Mouse (Mus musculus) brown adipose tissue, adult 24 weeks (tissue): ENCODE measurements around the gene Tsga13. TPM values are rescaled to one million over a fixed set of nuclear protein-coding genes. Genes with fewer than 3 reads are reported as not detected.

ENCODE experiments used
- H3K27ac ChIP-seq: fragments of 200-500 bp; replicated peaks from 2 replicates; pipeline ENCODE4 v1.5.1; 2012; ENCODE audit warnings: low read depth, mild to moderate bottlenecking, low read length
- H3K4me1 ChIP-seq: fragments of 200-500 bp; 2 replicates; pipeline ENCODE4 v1.6.1; 2012; ENCODE audit warnings: low read length, mixed read lengths; ENCODE audit not compliant: control insufficient read depth, insufficient read depth, insufficient read length
- H3K4me3 ChIP-seq: fragments of 200-500 bp; 2 replicates; pipeline ENCODE4 v1.5.1; 2012; ENCODE audit warnings: low read depth, mild to moderate bottlenecking, low read length, moderate library complexity; ENCODE audit not compliant: insufficient read depth
- polyA plus RNA-seq: library from polyadenylated mRNA; stranded (reverse); fragments of >200 nt; gene quantifications from 2 replicates; pipeline ENCODE4 v1.2.4, GENCODE M21; 2012; ENCODE audit not compliant: missing spikeins, insufficient read depth, insufficient read length

Tsga13 gene
- polyA plus RNA-seq, 1 experiment, result not detected

GRCm38 (mm10) chr6:30893081-30893480 lies 22.3 kb downstream of the Tsga13 start:
- Histone ChIP-seq H3K4me1 (no peaks in the 10 kb centered on the region), H3K4me3 (no peak overlapping the region), H3K27ac (no peak overlapping the region)

GRCm38 (mm10) chr6:30891761-30892160 lies 23.6 kb downstream of the Tsga13 start:
- no peak overlapping the region for H3K27ac ChIP-seq
- no peak overlapping the region for H3K4me3 ChIP-seq

GRCm38 (mm10) chr6:30884856-30885255 lies 30.5 kb downstream of the Tsga13 start:
- Histone ChIP-seq H3K27ac (no peak overlapping the region), H3K4me1 (no peaks in the 10 kb centered on the region), H3K4me3 (no peak overlapping the region)

More at GRCm38 (mm10) chr6:30891761-30892160, 23.6 kb downstream of the Tsga13 start:
- no peaks in the 10 kb centered on the region for H3K4me1 ChIP-seq

DNA sequence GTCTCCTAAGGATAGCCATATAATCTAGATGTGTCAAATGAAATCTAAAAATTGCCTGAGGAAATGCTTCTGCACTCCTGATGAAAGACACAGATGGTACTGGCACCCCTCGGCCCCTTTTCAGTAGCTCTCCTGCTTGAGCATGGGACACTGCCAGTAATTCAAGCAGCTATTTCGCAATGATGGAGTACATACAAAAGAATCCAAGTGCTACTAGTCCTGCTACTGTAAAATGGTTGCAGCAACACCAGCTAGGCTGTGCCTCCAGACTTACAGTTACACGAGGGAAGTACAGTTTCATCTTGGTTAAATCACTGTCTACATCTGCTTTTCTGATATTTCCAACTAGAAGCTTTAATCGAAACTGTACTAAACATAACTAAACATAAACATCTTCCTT lies 31.9 kb downstream of the Tsga13 start:
- H3K27ac ChIP-seq, result no peak overlapping the region
- H3K4me1 ChIP-seq, result no peaks in the 10 kb centered on the region
- no peak overlapping the region for H3K4me3 ChIP-seq

GRCm38 (mm10) chr6:30876661-30877060 lies 38.7 kb downstream of the Tsga13 start:
- no peak overlapping the region for H3K4me3 ChIP-seq
- no peak overlapping the region for H3K27ac ChIP-seq
- H3K4me1 ChIP-seq, result no peaks in the 10 kb centered on the region

DNA sequence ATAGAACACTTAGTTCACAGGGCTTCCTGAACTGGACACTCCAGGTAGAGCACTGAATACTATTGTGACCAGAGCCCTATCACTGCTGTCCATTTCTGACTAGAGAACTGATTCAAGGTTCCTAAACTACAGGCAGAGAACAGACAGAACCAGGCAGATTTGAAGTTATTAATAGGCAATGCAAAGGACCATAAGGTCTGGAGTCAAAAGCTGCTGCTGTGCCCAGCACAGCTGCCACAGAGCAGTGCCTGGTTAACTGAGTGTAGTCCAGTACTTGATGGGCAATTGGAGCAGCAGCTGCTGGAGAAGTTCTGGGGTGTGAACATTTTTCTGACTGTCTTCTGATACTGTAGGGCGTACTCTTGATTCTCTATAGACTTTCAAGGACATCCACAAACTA lies 48.9 kb downstream of the Tsga13 start:
- H3K4me1 ChIP-seq, result no peaks in the 10 kb centered on the region
- no peak overlapping the region for H3K4me3 ChIP-seq
- H3K27ac ChIP-seq, result no peak overlapping the region

DNA sequence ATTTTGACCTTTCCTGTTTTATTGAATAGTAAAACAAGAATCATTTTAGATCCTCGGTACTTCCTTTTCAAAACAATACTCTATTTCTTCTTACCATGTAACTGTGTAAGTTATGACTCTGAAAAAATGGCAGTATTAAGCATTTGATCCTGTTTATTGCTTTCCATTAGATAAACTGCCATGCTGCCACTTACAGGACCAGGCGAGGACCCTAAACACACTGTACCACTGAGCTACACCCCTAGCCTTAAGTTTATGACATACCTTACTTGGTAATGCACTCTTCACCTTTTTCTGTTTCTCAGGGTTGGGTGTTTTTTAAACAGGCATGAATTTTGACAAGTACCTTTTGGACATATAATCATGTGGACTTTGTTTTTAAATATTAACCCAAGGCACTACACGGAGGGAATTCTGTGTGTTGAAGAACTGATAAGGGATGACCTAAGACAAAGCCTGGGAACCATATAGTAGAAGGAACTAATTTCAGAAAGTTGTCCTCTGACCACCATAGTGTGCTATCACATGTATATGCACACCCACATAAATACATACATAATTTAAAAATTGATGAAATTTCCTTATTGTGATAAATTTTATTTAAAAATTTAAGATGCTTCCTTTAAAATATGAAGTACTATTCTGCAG lies 50.2 kb downstream of the Tsga13 start:
- Histone ChIP-seq H3K4me1 (no peaks in the 10 kb centered on the region), H3K27ac (no peak overlapping the region), H3K4me3 (no peak overlapping the region)

DNA sequence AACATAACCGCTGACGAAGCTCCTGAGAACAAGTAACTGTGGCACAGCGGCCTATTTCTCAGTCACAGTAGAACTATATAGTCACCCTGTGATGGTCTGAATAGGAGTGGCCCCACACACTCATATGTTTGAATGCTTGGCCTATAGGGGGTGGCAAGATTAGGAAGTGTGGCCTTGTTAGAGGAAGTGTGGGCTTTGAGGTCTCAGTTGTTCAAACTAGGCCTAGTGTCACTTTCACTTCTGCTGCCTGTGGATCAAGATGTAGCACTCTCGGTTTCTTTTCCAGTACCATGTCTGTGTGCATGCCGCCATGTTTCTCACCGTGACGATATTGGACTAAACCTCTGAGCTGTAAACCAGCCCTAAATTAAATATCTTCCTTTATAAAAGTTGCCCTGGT lies 59.4 kb downstream of the Tsga13 start:
- H3K4me3 ChIP-seq, result no peak overlapping the region

GRCm38 (mm10) chr6:30855205-30855604 lies 60.2 kb downstream of the Tsga13 start:
- no peak overlapping the region for H3K27ac ChIP-seq
- no peak overlapping the region for H3K4me3 ChIP-seq
- H3K4me1 ChIP-seq, result no peaks in the 10 kb centered on the region

More for the DNA sequence above, 59.4 kb downstream of the Tsga13 start:
- H3K27ac ChIP-seq, result no peak overlapping the region
- H3K4me1 ChIP-seq, result no peaks in the 10 kb centered on the region

GRCm38 (mm10) chr6:30849818-30850217 lies 65.6 kb downstream of the Tsga13 start:
- no peak overlapping the region for H3K27ac ChIP-seq
- no peak overlapping the region for H3K4me3 ChIP-seq
- no peaks in the 10 kb centered on the region; the same call in 1 of the 2 replicates for H3K4me1 ChIP-seq

Other genes starting within 250 kb of the Tsga13 start
- 1.4 and 4.8 TPM in 2 replicates for gene Cep41, start 221.8 kb downstream of the Tsga13 start, polyA plus RNA-seq
- 1.5 and 6.7 TPM in 2 replicates for gene Mest, start 192.0 kb downstream of the Tsga13 start, polyA plus RNA-seq
- 23.2 and 24.9 TPM in 2 replicates for gene Copg2, start 18.8 kb downstream of the Tsga13 start, polyA plus RNA-seq
- gene Klf14, start 43.5 kb upstream of the Tsga13 start, polyA plus RNA-seq, result not detected in 2 replicates